Mouse (Mus musculus) NIH3T3 (cell line): ENCODE measurements around the gene 1110051M20Rik.
A peak's percentile ranks its signal among the peaks of the same experiment; 100 is the strongest.

Experiments
- DNase-seq: peaks from one replicate; pipeline ENCODE4 v3.0.0-alpha.2; 2012; ENCODE audit warnings: low read depth

1110051M20Rik gene

GRCm38 (mm10) chr2:91349974-91350457 lies 94.5 kb downstream of the 1110051M20Rik start:
- DNase-seq = no peak

DNA sequence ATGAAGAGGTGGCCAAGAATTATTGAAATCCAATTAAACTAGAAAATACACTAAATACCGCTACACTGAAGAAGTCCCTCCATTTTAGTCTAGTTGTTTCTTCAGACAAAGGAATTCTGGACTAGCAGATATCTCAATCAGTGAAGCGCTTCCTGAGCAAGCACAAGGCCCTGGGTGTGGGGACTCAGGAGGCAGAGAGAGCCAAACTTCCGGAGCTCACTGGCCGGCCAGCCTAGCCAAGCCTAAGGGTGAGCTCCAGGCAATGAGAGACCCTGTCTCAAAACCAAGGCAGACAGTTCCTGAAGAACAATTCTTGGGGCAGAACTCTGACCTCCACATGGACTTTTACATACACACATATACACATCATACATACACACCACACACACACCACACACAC lies 95.6 kb downstream of the 1110051M20Rik start:
- DNase-seq = no peak

DNA sequence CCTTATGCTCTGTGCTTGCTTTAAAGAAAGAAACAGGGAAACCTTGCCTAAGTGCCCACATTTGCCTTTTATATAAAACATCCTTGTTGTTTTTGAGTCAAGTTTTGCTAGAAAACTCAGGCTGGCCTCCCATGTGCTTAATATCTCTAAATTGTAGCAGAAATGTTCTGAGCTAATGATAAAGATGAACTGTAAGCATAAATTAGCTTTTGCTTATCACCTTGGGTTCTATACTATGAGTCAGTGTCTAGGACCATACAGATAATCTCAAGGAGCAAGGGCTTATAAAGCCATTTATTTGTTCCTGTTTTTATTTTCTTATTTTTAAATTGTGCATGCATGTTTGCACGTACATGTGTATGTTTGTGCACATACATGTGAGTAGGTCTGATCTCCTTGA lies 98.9 kb downstream of the 1110051M20Rik start:
- DNase-seq = no peak

GRCm38 (mm10) chr2:91339591-91339990 lies 104.9 kb downstream of the 1110051M20Rik start:
- DNase-seq = no peak

- DNase-seq = peak; percentile 81
Observed at GRCm38 (mm10) chr2:91335128-91335527, 109.4 kb downstream of the 1110051M20Rik start.

DNA sequence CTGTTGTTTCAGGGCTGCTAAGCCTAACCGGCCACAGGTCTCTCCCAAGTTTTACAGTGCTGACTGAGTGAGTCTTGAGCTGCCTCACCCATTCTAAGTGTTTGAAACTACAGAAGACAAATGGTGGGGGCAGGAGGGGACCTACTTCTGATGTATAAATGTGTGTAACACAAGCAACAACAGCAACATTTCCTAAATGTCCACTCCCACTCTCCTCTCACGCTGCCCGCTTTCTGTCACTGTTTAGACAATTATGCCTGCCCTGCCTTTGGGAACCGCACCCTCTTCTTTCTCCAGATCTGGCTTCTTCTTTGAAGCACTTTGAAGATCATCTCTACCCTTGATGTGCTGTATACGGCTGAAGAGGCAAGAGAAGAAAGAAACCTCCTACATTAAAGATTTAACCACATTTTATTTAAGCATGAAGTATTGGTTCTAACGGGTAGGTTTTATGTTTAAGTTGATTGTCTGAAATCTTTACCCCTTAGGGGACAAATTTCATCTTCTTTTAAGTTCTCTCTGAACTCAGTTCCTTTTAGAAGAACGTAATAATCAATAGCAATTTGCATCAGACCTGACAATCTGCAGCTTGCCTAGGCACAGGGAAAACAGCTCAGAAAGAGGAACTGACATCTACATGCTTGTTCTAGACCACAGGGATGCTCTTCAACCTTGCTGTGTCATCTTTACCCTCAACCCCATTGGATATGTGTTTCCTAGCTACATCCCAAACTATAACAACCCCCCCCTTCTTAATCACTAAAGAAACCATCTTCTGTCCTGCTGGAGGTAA lies 113.3 kb downstream of the 1110051M20Rik start:
- no peak for DNase-seq

GRCm38 (mm10) chr2:91329996-91330738 lies 114.3 kb downstream of the 1110051M20Rik start:
- DNase-seq = no peak

- no peak for DNase-seq
Observed at GRCm38 (mm10) chr2:91328729-91329125, 115.8 kb downstream of the 1110051M20Rik start.

GRCm38 (mm10) chr2:91327968-91328728 lies 116.4 kb downstream of the 1110051M20Rik start:
- no peak for DNase-seq

- no peak for DNase-seq
Observed at GRCm38 (mm10) chr2:91326746-91327350, 117.7 kb downstream of the 1110051M20Rik start.

DNA sequence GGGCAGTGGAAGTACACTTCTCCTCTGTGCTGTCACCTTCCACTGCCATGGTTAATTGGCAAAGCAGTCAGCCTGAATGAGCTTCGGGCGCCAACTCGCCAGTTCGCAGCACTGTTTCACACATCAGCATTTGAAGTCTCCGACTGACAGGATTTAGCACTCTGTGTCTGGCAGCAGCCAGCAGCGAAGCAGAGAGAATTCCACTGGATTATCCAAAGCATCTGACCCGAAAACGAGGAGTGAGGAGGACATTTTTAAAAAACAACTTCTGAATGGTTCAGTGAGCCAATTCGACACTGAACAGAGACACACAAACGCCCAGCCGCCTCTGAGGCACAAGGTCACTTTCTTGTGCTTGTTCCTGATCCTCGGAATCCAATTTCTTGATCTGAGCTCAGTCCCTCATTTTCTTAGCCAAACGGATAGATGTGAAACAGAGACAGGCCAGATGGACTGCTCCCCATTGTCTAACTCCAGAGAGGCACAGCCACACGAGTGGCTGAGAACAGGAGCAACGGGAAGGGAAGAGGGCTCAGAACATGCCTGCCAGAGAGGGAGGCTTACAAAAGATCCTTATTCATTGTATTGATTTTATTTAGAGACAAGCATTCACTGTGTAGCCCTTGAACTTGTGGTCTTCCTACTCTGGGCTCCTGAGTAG lies 119.6 kb downstream of the 1110051M20Rik start:
- no peak for DNase-seq

DNA sequence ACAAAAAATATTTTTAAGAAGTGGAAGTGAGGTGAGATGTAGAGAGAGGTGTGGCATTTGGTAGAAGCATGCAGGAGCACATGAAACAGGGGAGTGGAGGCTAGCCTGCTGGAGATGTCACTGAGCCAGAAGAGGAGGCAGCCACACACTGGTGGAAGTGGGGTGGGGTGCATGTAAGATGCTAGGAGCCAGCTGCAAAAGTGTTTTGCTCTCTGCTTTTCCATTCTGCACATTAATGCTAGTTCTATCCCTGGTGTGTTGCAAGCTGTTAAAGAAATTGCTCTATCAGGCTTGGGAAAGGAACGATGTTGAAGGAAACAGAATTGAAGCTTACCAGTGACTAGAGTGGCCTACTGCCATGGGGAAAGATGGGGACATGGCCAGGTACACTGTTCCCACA lies 120.2 kb downstream of the 1110051M20Rik start:
- no peak for DNase-seq

- DNase-seq = no peak
Observed at GRCm38 (mm10) chr2:91322490-91322889, 122.0 kb downstream of the 1110051M20Rik start.

GRCm38 (mm10) chr2:91321923-91322322 lies 122.6 kb downstream of the 1110051M20Rik start:
- no peak for DNase-seq

DNA sequence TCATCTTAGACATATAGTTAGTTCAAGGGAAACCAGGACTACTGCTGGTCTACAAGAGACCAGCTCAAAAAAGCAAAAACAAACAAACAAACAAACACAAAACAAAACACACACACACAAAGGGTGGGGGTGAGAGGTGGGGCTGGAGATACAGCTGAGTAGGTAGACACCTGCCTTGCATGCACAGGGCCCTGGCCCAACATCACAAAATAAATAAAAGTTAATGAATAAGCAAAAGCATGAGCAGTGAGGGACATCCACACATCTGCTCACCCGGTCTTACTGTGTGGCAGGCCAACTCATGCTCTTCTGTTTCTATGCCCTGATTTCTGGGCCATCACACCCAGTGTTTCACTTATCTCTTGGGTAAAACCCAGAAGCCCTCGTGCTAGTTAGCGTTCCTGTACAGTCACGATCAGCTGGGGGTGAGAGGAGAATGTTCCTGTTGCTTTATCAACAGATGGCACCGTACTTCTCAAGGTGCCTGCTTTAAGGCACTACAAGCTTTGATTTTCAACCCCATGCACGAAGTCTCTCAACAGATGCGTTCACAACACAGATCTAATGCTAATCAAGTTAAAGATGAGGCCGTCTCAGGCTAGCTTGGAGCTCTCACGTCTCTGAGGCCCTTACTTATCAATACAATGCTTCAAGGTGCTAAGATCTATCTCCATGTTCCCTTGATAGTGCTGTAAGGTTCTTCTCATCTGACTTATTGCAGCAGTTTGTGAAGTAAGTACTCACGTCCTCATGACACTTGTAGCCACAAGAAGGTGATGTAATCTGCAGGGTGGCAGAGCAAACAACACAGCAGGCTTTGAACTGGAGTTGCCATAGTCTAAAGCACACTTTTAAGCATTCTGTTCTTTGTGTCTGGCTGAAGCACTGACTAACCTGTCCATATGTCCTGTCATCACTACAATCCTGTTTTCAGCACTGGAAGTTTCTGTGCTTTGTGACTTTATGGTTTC lies 123.7 kb downstream of the 1110051M20Rik start:
- no peak for DNase-seq

- DNase-seq = no peak
Observed at GRCm38 (mm10) chr2:91314184-91314583, 130.3 kb downstream of the 1110051M20Rik start.

DNA sequence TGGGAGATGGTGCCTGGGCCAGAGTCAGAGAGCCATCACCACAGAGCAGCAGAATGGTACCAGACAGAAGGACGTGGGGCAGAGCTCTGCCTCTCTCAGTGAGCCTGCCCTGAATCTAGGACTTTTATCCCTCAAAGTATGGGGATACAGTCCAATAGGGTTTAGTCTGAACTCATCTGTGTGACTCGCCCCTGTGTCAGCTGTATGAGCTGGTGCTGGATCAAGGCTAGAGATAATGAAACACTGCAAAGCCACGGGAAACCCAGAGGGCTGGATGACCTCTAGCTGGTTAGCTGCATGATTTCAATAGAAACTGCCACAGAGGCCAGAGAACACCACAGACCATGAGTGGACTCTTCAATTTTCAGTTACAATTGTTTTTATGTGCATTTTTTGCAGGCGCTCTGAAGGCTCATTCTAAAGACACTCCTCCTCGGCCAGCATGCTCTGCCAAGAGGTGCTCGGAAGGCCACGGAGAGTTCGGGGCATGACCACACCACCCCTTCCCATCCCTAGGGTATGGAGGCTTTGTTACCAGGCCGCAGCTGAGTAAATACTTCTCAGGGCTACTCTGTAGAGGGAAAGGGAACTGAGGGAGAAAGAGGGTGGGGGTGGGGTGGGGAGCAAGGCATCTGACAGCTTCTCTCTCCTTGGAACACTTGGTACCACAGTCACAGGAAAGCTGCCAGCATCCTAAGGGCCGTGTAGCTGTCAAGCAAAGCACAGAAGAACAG lies 131.8 kb downstream of the 1110051M20Rik start:
- DNase-seq = peak; percentile 58

GRCm38 (mm10) chr2:91309546-91309945 lies 135.0 kb downstream of the 1110051M20Rik start:
- DNase-seq = no peak

GRCm38 (mm10) chr2:91308680-91309079 lies 135.8 kb downstream of the 1110051M20Rik start:
- DNase-seq = no peak
